Mouse (Mus musculus) lung, postnatal 0 days (tissue): ENCODE data around the gene 4930519G04Rik.
"Not testable (repeated sequence)": the region's sequence is repeated elsewhere in the genome, so short reads cannot be mapped to it uniquely, and the experiment has no call there.

Experiments
- CTCF ChIP-seq: IDR thresholded peaks from 2 replicates; pipeline ENCODE4 v1.5.1; 2016; ENCODE audit warnings: antibody characterized with exemption, mild to moderate bottlenecking
- EP300 ChIP-seq: IDR thresholded peaks from 2 replicates; pipeline ENCODE4 v1.6.1; 2016; ENCODE audit warnings: antibody characterized with exemption, mild to moderate bottlenecking, control low read depth

DNA sequence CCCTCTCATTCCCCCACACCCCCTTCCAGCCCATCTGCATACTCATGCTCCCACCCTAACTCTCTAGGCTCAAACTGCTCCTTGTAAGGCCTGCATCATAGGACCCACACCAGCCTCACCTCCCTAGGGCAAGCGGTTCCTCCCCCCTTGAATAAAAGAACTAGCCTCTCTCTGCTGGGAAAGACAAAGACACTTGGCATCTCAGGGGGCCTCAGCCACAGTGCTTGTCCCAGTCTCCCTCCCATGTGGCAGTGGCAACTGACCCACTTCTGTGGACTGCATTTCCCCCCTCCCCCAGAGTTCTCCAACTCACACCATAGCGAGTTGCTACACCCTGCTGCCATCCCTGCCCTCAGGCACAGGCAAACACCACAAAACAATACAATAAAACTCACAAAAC, 9.1 kb upstream of the 4930519G04Rik start:
- not testable (repeated sequence) for TF ChIP-seq CTCF, EP300
